Mouse (Mus musculus) cortical plate, adult 2 months (tissue): ENCODE results near the gene Sncb.

Experiments
- CTCF ChIP-seq: fragments of 200-500 bp; IDR thresholded peaks from 2 replicates; pipeline ENCODE4 v1.5.1; 2011; ENCODE audit warnings: mild to moderate bottlenecking, control low read depth, low read length; ENCODE audit not compliant: insufficient read depth; ENCODE audit errors: extremely low read depth
- POLR2A ChIP-seq: fragments of 200-500 bp; IDR thresholded peaks from 2 replicates; pipeline ENCODE4 v1.6.1; 2011; ENCODE audit warnings: mild to moderate bottlenecking, low read length, control low read depth; ENCODE audit not compliant: insufficient read depth; ENCODE audit errors: extremely low read depth

DNA sequence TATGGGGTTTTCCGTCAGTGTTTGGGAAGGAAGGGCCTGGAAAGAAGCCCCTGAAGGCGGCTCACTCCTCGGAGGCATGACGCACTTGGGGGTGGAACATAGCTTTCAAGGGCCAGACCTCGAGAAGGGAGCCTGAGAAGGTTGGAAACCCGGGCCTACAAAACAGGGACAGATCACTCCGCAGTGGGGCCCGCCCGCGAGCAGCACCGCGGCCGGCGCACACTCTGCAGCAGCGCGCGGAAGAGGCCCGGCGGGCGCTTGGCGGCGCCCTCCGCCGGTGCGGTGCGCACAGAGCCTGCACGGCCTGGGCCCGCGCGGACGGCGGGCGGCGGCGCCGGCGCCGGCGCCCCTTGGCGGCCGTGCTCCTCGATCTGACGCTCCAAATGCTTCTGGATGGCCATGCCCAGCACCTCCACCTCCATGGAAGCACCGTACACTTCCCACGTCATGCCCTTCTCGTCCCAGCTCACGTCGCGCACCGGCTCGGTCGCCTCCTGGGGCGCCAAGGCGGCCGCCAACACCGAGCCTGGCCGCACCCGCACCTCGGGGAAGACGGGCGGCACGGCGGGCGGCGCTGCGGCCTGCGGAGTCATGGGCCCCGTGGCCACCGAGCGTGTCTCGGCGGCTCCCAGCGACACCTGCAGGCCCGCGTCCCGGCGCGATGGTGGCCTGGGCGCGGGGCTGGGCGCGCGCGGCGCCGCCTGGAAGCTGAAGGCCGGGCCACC is 28.7 kb downstream of the Sncb start:
- no peak for TF ChIP-seq CTCF
- no peak for TF ChIP-seq POLR2A
